Mouse (Mus musculus) retina, postnatal 7 days (tissue): ENCODE data around the gene Nkx6-2.

Source experiments
- DNase-seq: peaks from one replicate; pipeline ENCODE4 v3.0.0-alpha.2; 2012; ENCODE audit warnings: low read depth, low spot score

Nkx6-2 gene

DNA sequence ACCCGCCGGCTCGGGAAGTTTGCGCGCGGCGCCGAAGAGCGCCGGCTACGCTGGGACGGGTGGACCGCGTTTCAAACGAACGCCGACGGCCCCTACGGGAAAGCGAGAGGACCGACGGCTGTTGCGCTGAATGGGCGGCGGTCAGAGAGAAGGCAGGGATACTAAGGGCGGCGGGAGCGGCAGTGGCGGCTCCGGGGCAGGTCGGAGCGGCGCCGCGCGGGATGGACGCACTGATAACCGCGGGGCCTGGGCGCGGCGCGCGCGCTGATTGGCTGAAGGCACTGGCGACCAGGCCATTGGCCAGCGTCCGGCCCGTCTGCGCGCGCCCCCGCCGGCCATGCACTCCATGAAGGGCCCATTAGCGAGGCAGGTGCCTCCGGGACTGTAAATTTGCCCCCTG, at the start of gene Nkx6-2:
TSS of gene Nkx6-2 (minus strand) at position 203 of the 400 bp plus-strand sequence.
- DNase-seq, result no peak

DNA sequence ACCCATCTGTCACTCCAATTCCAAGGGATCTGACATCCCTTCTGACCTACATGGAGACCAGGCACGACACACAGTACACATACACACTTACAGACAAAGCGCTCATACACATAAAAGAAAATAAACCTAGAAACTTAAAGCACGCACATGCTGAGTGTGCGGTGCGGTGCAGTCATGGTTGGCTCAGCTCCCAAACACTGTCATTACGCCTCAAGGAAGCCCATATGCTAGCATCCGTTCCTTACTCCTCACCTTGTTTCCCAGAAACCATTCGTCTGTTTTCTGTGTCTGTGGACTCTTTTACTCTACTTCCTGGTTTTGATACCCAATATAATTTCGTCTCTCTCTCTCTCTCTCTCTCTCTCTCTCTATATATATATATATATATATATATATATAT, 42.6 kb upstream of the Nkx6-2 start:
- no peak for DNase-seq

DNA sequence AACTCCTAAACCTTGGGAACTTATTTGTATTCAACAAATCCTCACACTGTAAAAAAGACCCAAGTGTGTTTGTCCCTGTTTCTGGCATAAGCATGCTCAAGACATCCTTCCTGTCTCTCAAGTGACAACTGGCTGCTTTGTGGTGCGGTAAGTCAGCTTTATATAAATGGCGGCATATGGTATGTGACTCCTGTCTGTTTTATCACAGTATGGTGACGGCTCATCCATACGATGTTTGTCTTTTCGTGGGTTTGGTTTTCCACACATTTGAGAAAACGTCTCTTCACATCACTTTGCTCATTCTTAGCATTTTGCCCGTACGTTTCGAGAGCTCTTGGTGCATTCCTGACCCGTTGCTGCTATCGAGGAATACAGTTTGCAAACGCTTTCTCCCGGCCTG, 40.0 kb upstream of the Nkx6-2 start:
- DNase-seq, result no peak

DNA sequence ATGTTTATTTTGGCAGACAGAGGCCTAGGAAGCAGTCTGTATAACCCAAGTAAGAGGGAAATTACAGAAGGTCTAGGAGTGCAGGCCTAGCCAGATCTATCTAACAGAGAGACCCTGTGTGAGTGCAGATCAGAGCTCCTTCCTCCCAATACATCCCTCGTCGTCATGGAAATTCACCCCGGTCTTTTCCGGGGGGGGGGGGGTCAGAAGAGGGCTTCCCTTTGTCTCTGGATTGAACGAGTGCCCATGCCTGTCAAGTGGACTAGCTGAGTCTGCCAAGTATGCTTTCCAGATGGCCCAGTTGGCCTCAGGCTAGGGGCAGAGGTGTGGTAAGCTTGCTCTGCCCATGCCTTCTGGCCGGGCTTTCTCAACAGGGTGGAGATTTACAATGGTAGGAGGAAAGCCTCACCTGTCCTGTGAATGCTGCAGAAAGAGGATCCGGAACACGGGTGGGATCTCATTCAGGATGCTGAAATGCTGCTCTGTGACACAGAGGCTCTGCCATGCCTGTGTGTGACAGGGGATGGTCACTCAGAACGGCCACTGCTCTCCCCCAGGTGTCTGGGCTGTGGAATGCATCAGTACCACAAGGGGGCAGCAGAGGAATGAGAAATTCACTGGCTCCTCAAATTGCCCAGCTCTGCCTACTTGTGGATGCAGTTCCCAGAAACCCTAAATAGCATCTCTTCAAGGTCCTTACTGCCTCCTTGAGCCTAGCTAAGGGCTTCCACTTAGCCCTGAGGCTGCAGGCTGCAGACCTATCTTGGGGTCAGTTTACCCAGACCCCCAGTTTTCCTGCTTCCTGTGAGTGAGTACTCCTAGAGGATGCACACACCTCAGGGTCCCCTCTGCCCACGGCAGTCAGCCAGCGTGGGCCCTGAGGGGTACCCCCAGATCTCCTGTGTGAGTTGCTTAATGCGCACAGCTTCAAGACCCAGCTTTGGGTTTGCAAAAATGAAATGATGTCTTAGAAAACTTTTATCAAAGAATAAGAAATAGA, 33.5 kb upstream of the Nkx6-2 start:
- peak; percentile 62 for DNase-seq

DNA sequence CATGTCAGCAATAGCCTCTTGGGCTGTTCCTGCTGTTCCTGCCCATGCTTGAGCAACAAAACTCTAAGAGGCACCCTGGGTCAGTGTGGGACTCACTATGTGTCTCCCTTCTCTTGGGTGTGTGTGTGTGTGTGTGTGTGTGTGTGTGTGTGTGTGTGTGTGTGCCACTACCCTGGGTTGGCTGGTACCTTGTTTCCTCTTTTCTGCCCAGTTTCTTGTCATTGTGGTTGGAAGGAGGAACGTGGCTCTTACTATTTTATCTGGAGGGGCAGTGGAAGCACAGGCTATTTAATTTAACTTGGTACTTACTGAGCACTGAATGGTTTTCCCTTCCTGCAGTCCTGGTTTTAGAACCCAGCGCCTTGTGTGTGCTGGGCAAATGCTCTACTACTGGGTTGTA, 27.7 kb upstream of the Nkx6-2 start:
- no peak for DNase-seq

DNA sequence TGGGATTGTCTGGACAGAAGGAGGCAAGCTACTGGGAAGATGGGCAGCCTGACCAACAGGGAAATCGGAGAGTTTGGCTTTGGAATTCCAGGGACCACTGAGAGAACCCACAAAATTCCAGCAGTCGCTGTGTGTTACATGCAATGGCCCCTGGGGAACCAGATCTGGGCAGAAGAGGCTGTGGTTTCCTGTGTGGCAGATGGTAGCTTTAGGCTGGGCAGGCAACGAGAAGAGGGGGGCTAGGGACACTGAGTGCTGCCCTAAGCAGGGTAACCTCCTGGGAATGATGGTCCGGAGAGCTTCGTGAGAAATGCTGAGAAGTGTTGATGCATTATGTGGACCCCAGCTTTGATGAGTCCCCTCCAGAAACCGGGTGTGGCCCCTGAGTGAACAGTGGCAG, 13.3 kb upstream of the Nkx6-2 start:
- DNase-seq, result no peak

DNA sequence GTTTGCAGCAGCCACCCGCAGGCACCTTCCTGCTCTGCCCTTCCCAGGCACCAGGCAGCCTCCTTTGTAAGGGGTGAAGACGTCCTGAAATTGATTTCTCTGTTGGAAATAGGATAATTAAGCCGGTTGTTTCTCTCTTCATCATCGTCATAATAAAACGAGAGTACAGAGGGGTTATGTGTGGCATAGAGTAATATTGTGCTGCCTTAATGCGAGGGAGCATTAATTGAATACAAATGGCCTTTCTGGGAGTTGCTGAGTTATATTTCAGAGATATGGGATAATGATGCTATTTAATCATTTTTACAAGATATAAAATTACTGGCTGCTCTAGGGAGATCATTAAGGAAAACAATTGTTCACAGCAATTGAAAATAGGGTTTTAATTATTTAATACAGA, 12.7 kb upstream of the Nkx6-2 start:
- no peak for DNase-seq

DNA sequence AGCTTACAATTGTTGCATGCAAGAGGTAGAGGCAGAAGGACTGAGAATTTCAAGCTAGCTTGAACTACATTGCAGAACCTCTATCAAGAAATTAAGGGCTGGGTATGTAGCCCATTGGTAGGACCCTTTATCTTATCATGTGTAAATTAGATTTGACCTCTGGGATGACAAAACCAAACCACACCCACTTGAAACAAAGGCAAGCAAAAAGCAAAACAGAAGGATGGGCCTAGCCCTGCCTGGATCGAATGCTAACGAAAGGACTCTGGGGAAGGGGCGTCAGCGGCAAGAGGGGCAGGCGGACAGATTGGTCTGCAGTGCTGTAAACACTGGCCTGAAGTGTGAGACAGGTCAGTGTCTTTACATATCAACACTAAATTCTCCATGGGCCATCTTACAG, 8.7 kb upstream of the Nkx6-2 start:
- no peak for DNase-seq

DNA sequence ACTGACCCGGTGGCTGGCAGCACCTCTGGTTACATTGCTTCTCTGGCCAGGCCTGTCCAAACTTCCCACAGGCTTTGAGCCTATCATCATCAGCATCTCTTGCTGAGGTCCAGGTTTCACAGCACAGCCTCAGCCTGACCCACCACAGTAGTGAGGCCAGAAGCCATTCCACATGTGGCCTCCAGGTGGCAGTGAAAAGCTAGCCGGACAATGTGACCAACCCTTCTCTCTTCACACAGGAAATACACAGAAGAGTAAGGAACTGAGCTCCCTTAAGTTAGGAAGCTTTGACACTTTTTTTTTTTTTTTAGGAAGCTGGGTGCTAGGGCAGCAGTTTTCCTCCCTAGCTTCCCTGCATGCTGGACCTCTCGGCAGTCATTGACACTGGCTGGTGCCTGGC, 7.7 kb upstream of the Nkx6-2 start:
- DNase-seq, result no peak

DNA sequence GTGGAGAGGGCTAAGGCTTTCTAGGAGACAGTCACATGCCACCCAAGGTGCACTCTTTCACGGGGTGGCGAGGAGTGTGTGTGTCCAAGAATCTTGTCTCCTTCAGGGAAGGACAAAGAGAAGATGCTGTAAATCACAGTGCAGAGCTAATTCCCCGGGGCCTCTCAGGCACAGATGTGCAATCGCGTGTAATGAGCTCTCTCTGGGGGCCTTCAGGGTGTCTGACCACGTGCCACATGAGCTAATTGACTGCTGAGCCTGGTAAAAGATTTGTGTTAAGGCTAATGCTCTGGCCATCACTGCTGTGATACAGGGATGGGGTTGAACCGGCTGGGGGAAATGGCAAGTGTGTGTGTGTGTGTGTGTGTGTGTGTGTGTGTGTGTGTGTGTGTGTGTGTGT, 5.3 kb upstream of the Nkx6-2 start:
- no peak for DNase-seq

DNA sequence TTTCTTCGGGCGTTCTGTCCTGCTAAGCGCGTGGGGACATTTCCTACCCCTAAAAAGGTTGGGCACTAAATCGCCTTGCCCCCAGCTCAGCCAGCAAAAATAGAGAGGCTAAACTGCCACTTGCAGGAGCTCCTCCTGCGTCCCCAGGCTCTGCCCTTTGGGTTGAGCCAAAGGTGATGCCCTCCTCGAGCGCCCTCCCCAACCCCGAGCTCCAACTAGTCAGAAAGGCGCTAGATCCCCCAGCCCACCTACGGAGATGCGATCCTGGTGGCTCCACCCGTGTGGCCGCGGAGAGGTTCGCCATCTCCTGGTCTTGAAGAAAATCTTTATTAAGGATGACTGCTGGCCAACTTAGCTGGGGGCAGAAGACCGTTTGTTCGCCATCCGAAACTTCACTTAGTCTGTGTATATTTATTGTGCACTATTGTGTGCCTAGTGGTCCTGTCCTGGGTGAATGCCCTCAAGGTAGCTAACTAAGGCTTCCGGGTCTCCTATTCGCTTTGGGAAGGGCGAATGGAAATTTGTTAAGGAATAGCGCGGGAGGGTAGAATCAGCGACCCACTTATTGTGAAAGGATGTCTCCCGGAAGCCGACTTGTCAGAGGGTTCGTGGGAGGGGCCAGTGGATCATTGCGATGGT, 2.7 kb upstream of the Nkx6-2 start:
- DNase-seq, result no peak

DNA sequence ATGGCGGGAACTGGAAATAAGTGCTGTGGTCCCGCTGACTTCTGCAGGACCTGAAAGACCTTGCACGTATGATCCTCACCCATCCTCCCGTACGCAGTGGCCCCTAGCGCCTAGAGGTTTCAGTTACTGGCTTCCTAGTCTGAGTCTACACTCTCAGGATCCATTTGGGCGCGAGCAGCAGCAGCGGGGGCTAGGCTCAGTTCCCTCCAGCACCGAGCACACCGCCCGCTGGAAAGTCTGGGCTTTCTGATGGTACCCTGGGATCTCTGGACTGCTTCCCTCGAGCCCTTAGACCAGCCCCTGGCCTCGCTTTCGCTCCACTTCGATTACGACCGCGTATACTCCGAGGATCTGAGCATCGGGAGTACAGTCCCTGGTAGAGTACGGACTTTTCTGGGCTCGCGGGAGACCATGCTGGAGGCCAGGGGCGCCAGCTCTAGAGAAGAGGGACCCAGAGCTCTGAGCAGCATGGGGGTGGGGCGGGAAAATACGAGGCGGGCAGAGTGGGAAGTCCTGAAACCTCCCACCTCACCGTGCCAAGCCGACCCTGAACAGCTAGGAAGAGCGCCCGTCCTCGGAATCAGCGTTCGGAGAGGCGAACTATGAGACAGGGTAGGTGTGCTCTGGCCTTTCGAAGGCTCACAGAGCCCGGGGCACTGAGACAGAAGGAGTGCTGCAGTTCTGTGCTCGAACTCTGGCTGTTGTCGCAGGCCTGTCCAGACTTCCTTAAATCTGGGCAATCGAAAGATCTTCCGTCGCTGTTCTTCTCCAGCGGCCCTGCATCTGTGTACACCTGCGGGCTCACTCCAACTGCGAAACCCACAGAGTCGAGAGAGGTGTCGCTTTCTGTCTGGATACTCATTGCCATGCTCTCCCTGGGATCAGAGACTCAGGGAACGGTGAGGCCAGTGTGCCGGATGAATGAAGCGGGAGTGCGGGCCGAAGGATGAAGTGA, 1.9 kb upstream of the Nkx6-2 start:
- no peak for DNase-seq

DNA sequence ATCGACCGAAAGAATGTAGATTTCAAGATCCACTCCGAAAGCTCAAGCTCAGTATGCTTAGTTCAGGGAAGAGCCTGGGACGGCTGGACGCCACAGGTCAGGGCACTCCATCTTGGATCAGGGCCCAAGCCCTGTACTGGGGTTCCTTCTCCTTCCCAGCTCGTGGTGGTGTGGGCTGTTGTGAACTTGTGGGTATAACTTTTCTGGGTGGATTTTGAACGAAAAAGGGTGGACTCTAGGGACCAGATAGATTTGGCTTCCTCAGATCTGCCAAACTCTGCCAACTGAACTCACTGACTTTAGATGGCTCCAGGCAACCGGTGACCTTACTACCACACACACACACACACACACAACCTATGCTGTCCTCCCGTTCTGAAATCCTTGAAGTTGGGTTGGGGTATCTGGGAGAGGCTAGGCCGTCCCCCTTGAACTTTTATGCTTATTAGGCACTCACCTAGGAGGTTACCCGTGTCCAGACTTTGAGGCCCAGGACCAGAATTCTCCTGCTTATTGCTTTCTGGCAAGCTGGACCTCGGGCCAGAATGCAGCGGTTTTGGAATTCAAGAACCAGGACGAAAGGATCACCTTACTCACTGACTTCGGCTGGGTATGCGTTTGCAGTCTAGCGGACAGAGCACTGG, 619 bp upstream of the Nkx6-2 start:
- DNase-seq, result no peak

DNA sequence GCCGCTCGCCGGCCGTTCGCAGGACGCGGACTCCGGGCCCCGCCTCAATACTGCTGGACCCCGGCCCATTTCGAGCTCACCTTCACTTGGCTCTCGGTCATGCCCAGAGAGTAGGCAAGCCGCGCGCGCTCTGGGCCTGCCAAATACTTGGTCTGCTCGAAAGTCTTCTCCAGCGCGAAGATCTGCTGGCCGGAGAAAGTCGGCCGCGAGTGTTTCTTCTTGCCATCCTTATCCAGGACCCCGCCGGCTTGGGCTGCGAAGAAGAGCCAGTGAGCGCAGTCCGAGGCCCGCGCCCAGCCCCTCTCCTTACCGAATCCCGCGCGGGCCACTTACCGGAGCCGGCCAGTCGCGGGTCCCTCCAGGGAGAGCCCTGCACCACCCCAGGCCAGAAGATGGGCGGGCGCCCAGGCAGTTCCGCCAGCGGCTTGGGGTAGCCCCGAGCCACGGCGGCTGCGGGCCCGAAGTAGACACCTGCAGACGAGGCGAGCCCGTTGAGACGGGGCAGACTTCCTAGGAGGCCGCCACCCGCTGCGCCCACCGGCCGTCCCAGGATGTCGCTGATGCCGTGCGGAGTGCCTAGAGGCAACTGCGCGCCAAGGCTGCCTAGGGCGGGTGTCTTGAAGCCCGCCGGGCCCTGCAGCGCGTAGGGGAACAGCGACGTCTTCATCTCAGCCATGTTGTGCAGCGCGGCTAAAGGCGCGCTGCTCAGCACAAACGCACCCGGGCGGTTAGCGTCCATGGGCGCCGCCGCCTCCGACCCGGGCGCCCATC, 611 bp downstream of the Nkx6-2 start:
- no peak for DNase-seq

DNA sequence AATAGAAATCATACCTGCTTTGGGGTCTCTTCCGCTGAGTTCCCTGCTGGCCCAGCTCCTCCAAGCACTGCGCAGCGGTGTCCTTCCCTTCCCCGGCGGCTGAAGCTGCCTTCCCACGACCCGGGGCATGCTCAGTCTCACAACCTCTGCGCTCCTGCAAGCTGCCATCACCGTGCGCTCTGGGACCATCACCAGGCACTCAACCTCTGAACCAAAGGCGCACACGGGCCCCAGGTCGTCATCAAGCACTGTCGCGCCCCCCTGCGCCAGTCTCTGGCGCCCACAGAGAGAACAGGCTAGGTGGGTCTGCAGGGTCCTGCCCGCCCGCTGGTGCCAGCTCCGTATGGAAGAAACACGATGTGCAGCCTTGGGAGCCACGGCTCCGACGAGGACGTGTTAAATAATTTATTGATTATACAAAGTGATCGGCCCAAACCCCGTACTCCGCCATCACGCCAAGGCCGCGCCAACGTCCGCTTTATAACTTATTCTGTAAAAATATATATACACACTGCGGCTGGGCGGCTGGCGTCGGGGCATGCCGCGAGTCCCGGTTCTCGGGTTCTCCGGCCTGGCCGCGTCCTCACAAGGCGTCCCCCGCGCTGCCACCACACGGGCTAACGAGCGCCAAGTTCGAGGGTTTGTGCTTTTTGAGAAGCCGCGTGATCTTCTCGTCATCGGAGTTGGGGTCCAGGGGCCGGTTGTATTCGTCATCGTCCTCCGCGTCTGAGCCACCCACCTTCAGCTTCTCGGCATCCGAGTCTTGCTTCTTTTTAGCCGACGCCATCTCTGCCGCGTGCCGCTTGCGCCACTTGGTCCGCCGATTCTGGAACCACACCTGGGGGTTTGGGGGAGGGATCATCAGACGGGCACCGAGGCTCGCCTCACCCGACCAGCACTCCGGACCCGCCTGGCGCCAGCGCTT, 1.5 kb downstream of the Nkx6-2 start:
- no peak for DNase-seq

DNA sequence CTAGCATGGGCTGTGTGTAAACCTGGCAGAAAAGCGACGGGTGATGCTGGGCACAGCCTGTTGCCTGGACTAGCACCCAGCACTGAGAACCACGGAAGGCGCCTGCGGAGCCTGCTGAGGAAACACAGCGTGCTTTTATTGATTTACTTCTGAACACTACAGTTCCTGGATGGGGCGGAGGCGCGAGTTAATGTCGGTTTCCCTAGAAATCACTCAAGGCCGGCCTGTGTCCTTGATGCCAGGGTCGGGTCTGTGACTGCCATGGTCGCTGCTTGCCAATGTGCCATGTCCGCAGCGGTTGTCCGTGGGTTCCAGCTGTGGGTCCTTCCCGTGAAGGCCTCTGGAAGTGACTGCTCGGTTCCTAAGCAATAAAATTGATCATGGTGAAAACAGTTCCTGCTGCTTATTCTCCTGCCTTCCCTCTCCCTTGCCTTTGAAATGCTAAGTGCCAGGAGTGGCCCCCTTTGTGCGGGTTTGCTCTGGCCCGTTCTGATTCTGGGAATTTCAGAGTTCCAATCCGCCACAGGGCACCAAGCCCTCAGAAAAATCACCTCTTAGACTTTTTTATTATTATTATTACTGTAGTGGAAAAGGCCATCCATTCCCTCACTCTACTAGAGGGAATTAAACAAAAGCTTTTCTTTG, 3.2 kb downstream of the Nkx6-2 start:
- no peak for DNase-seq

DNA sequence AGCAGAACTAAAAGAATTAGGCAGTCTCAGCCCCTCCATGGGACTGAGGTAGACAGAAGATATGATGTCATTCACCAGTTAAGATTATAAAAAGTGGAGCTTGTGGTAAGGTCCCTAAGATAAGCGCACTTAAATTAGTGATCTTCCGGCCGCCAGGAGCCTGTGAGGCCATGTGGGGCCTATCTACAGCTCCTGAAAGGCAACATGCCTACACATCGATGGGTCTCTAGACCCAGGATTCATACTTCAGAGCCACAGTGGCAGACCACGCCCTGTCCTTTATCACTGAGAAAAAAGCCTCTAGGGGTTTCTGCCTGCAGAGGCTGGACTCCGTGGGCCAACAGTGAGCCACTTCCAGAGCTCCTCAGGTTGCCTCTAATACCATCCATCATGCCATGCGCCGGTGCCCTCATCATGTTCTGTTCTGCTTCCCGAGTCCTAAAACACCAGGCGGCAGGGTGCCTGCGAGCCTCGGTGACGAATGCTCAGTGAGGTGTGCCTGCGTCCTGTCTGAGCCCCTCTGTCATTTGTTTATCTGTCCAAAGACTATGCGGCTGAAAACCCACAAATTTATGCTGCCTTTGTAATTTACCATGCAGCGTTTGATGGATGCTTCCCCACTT, 6.4 kb downstream of the Nkx6-2 start:
- no peak for DNase-seq

DNA sequence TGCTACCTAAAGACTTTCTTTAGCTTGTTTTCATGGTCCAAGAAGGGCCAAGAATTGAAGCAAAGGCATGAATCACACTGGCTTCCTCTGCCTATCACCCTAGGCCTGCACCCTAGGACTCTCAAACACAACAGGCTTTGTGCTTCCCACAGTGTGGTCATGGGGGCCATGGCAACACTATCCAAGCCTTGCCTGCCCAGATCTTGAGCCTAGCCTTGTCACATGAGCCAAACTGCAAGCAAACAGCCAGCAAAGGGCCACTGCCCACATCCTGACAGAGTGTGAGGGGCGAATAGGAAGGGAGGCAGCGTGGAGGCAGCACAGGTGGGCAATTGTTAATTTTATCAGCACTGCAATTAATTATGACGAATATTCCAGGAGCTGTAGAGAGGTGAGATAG, 9.9 kb downstream of the Nkx6-2 start:
- DNase-seq, result no peak

DNA sequence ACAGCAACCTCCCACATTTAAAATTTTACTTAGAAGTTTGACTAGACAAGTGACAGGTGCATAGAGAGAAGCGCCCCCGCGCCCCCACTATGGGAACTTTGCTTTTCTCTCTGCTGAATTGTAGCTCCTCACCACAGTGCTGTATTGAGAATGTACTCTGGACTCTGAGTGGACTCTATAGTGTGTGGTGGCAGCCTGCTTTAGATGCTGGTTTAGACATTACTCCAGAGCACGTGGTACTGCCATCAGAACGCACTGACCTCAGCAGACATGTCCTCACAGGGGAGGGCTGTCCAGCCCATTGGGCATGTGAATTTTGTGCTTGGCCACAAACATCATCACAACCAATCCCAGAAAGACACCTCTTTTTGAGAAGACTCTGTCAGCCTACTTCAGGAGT, 11.8 kb downstream of the Nkx6-2 start:
- no peak for DNase-seq
